Mouse (Mus musculus) embryonic facial prominence, embryonic 11.5 days (tissue): Measurements from ENCODE around the gene Rnf115. TPM values are rescaled to one million over a fixed set of nuclear protein-coding genes. Genes with fewer than 3 reads are reported as not detected.
A peak's percentile ranks its signal among the peaks of the same experiment; 100 is the strongest.
"Not testable (repeated sequence)": the region's sequence is repeated elsewhere in the genome, so short reads cannot be mapped to it uniquely, and the experiment has no call there.

Experiments
- ATAC-seq: fragments of 200-750 bp; cut with Nextera tagmentation; replicated peaks from 2 replicates; pipeline ENCODE4 v1.8.0; 2017; ENCODE audit warnings: low read depth; ENCODE audit not compliant: insufficient number of reproducible peaks, low FRiP score, low TSS enrichment
- DNase-seq: peaks from one replicate; pipeline ENCODE4 v3.0.0-alpha.2; 2015; ENCODE audit warnings: low spot score
- H3K27ac ChIP-seq: fragments of 300-500 bp; sonication (generic); replicated peaks from 2 replicates; pipeline ENCODE4 v1.5.1; 2014; ENCODE audit warnings: mild to moderate bottlenecking, low read depth, low read length, control low read depth
- H3K27me3 ChIP-seq: fragments of 300-500 bp; sonication (generic); 2 replicates; pipeline ENCODE4 v1.6.1; 2014; ENCODE audit warnings: mild to moderate bottlenecking, low read length, moderate library complexity, mixed read lengths; ENCODE audit not compliant: control insufficient read depth, insufficient read depth
- H3K36me3 ChIP-seq: fragments of 300-500 bp; sonication (generic); replicated peaks from 2 replicates; pipeline ENCODE4 v1.6.1; 2014; ENCODE audit warnings: low read depth, mild to moderate bottlenecking, low read length, moderate library complexity, mixed read lengths; ENCODE audit not compliant: control insufficient read depth, insufficient read depth
- H3K4me1 ChIP-seq: fragments of 300-500 bp; sonication (generic); 2 replicates; pipeline ENCODE4 v1.6.1; 2014; ENCODE audit warnings: low read length, mixed read lengths; ENCODE audit not compliant: control insufficient read depth, insufficient read depth
- H3K4me2 ChIP-seq: fragments of 300-500 bp; sonication (generic); 2 replicates; pipeline ENCODE4 v1.6.1; 2014; ENCODE audit warnings: low read depth, mild to moderate bottlenecking, control low read depth, low read length, moderate library complexity
- H3K4me3 ChIP-seq: fragments of 300-500 bp; sonication (generic); 2 replicates; pipeline ENCODE4 v1.5.1; 2014; ENCODE audit warnings: low read depth, low read length, control low read depth
- H3K9ac ChIP-seq: fragments of 300-500 bp; sonication (generic); replicated peaks from 2 replicates; pipeline ENCODE4 v1.6.1; 2014; ENCODE audit warnings: mild to moderate bottlenecking, control low read depth, low read length
- H3K9me3 ChIP-seq: fragments of 300-500 bp; sonication (generic); replicated peaks from 2 replicates; pipeline ENCODE4 v1.6.1; 2016; ENCODE audit warnings: mild to moderate bottlenecking, low read length, inconsistent platforms, mixed read lengths; ENCODE audit not compliant: control insufficient read depth
- WGBS: fragments of 180-500 bp; shearing (Covaris S2); extraction: QIAGEN DNeasy Blood & Tissue Kit; methylation state at CpG from one replicate; pipeline ENCODE4 v1.1.7; 2014; 5-methylcytosine and 5-hydroxymethylcytosine counted together
- polyA plus RNA-seq: library from polyadenylated mRNA; unstranded; fragments of >200 nt; fragmentation: Nextera tagmentation; extraction: Ambion mirVana; gene quantifications from 2 replicates; pipeline ENCODE4 v1.2.1, GENCODE M21; 2014

The Rnf115 gene
- 82.3 and 85.1 TPM in 2 replicates for polyA plus RNA-seq

DNA sequence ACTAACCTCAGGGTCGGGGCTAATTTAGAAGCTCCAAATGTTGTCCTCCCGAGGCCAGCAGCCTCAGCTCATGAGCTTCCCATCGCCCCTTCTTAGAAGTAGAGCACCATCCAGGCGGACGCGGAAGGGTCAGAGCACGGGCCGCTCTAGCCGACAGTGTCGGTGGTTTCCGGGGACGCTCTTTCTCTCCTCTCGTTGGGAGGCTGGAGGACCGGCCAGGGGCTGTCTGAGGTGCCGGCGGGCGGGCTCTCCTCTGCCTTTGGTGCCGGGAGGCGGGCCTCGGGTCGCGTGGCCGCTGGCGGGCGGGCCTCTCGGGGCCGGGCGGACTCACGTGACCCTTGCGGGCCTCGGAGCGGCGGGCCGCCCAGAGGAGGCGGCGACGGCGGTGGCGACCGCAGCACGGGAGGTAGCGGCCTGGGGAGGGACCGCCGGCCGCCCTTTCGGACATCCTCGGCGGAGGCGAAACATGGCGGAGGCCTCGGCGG lies at the start of gene Rnf115, which contains the start of gene Polr3c:
TSS of gene Rnf115 (plus strand) at position 322 of the 485 bp plus-strand sequence.
TSS of gene Polr3c (minus strand) at position 286 of the 485 bp plus-strand sequence.
- peak within 1 kb of the TSS; percentile 68 for H3K9ac ChIP-seq
- DNase-seq: peak; percentile 95
- no peaks in the 10 kb centered on the region for H3K9me3 ChIP-seq
- no peaks in the 10 kb centered on the region for H3K27me3 ChIP-seq
- no peaks in the 10 kb centered on the region for H3K4me1 ChIP-seq
- ATAC-seq: peak; percentile 98
- H3K4me3 ChIP-seq: peak within 1 kb of the TSS; percentile 93
- H3K4me2 ChIP-seq: peak within 1 kb of the TSS; percentile 47
- H3K27ac ChIP-seq: peak within 1 kb of the TSS; percentile 70
- 1% methylated on average over 49 of the region's 52 CpGs for WGBS
- peaks cover 1% of the 10 kb centered on the region for H3K36me3 ChIP-seq

DNA sequence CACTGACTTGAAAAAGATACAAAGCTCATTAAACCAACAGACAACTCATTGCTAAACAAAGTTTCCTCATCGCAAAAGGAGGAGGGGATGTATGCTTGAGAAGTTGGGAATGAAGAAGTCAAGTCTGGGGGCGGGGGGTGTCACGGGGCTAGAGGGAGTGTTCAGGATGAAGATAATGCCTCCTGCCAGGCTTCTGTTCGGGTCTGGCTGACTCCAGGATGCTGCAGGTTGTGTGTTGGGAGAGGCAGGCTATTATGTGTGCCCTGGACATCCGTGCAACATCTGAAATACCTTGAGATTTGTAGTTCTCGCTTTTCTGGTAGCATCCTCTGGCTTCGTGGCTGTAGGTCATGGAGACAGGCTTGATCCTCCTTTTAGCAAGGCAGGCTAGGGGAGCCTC lies 49.0 kb upstream of the Rnf115 start:
- Histone ChIP-seq H3K9me3 (no peaks in the 10 kb centered on the region), H3K27me3 (no peaks in the 10 kb centered on the region; the same call in 1 of the 2 replicates), H3K27ac (no peak overlapping the region), H3K9ac (no peak overlapping the region), H3K4me3 (no peak overlapping the region), H3K4me2 (no peak overlapping the region), H3K36me3 (no peaks in the 10 kb centered on the region), H3K4me1 (no peaks in the 10 kb centered on the region)
- DNase-seq (no peak), ATAC-seq (no peak)
- WGBS: 66% methylated on average over 7 of the region's 7 CpGs

DNA sequence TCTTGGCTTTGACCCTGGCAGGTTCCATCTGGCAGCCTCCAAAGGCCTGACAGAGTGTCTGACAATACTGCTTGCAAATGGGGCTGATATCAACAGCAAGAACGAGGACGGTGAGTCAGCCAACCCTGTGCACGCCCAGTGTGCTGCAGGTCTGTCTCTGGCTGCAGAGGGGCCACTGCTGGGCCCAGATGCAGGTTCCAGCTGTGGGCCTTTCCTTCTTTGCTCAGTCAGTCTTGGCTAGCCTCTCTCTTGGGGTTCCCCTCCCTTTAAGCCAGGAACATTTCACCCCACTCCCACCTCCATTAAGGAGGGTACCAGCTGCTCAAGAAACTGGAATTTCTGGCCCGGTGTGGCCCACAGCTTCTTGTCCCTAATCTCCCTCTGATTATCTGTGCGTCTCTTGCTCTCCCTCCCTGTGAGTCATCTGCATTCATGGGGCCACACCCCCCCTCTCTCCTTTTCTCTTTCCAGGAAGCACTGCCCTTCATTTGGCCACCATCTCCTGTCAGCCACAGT lies 48.2 kb upstream of the Rnf115 start:
- peaks cover 4% of the 10 kb centered on the region; the same call in 1 of the 2 replicates for H3K27me3 ChIP-seq
- H3K4me3 ChIP-seq: no peak overlapping the region
- H3K9me3 ChIP-seq: no peaks in the 10 kb centered on the region
- no peak overlapping the region for H3K9ac ChIP-seq
- H3K4me1 ChIP-seq: no peaks in the 10 kb centered on the region
- WGBS: 26% methylated on average over 5 of the region's 5 CpGs
- no peaks in the 10 kb centered on the region for H3K36me3 ChIP-seq
- no peak for ATAC-seq
- DNase-seq: no peak
- H3K27ac ChIP-seq: no peak overlapping the region
- H3K4me2 ChIP-seq: no peak overlapping the region

DNA sequence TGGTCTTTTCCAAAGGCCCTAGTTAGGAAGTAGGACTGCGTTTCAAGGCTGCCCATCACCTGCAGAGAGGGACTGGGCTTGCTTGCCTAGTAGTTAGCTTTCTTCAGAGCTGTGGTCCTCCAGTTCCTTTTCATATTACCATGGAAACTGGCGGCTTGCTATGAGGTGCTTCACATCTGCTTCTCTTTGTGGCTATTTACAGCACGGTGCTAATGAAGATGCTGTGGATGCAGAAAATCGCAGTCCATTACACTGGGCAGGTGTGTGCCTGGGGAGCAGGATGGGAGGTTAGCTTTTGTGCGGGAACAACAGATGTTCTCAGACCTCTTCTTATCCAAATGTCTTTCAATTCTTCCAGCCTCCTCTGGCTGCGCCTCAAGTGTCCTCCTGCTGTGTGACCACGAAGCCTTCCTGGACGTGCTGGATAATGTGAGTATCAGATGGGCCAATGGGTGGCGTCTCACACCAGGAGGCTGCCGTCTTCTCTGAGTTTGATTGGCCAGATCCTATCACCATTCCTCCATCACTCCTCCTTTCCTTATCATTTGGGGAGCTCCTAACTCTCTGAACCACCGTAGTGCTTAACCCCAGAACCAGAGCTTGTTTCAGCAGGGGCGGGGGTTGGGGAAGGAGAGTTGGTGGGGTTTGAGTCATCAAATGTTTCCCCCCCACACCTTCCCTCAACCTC lies 47.1 kb upstream of the Rnf115 start:
- Histone ChIP-seq H3K4me3 (no peak overlapping the region), H3K4me1 (no peaks in the 10 kb centered on the region), H3K27ac (no peak overlapping the region), H3K9me3 (no peaks in the 10 kb centered on the region), H3K36me3 (no peaks in the 10 kb centered on the region), H3K4me2 (no peak overlapping the region), H3K27me3 (peaks cover 5% of the 10 kb centered on the region; the same call in 1 of the 2 replicates), H3K9ac (no peak overlapping the region)
- DNase-seq (no peak), ATAC-seq (no peak)
- 16% methylated on average over 12 of the region's 12 CpGs for WGBS

DNA sequence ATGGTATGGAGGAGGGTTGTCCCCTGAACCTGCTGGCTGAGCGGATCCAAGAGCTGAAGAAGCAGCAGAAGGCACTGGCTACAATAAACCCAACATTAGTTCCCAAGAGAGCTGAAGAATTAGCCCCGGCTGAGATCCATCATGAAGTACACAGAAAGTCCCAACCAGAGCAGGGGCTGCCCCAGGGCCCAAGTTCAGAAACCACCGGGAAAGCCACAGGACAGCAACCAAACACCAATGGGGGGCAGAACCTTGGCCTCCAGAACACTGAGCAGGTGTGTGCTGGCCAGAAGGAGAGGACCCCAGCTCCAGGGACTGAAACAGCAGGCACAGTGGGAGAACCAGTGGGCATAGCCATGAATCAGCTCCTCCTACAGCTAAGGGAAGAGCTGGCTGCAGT lies 44.0 kb upstream of the Rnf115 start:
- H3K27ac ChIP-seq: no peak overlapping the region
- no peaks in the 10 kb centered on the region for H3K4me1 ChIP-seq
- no peaks in the 10 kb centered on the region for H3K36me3 ChIP-seq
- no peak overlapping the region for H3K4me3 ChIP-seq
- DNase-seq (no peak), ATAC-seq (no peak)
- H3K9ac ChIP-seq: no peak overlapping the region
- no peaks in the 10 kb centered on the region for H3K9me3 ChIP-seq
- 83% methylated on average over 3 of the region's 3 CpGs for WGBS
- H3K27me3 ChIP-seq: peaks cover 5% of the 10 kb centered on the region; the same call in 1 of the 2 replicates
- H3K4me2 ChIP-seq: no peak overlapping the region

DNA sequence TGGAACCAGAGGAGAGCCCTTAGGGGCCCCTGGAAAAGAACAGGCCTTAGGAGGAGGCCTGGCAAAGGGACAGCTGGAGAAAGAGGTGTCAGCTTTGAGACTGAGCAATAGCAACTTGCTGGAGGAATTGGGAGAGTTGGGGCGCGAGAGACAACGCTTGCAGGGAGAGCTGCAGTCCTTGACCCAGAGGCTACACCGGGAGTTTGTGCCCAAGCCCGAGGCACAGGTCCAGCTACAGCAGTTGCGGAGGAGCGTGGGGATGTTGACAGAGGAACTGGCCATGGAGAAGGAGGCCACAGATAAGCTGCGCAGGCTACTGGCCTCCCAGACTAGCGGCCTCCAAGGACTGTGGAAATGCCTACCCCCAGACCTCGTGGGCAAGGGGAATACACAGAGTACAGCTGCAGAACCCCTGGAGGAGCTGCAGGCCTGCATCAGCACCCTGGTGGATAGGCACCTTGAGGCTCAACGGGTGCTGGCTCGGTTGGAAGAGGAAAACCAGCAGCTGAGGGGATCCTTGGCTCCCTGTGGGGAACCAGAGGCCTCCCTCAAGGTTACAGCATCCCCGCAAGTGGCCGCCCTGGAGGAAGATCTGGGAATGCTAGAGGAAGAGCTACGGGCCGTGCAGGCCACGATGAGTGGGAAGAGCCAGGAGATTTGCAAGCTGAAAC lies 43.2 kb upstream of the Rnf115 start:
- H3K9ac ChIP-seq: no peak overlapping the region
- 52% methylated on average over 17 of the region's 17 CpGs for WGBS
- H3K27ac ChIP-seq: no peak overlapping the region
- peak overlapping the region; percentile 30; the same call in 1 of the 2 replicates for H3K4me2 ChIP-seq
- no peaks in the 10 kb centered on the region for H3K36me3 ChIP-seq
- ATAC-seq: no peak
- H3K27me3 ChIP-seq: peaks cover 5% of the 10 kb centered on the region; the same call in 1 of the 2 replicates
- H3K9me3 ChIP-seq: no peaks in the 10 kb centered on the region
- DNase-seq: no peak
- peak overlapping the region; percentile 14; the same call in 1 of the 2 replicates for H3K4me3 ChIP-seq
- no peaks in the 10 kb centered on the region for H3K4me1 ChIP-seq

DNA sequence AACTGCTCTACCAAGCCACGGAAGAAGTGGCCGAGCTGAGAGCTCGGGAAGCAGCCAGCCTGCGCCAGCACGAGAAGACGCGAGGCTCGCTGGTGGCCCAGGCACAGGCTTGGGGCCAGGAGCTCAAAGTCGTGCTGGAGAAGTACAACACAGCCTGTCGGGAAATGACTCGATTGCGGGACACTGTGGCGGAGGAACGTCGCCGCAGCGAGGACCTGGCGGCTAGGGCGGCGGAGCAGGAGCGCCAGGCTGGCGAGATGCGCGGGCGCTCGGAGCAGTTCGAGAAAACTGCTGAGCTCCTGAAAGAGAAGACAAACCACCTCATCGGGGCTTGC lies 42.7 kb upstream of the Rnf115 start:
- H3K4me3 ChIP-seq: peak overlapping the region; percentile 14
- peaks cover 5% of the 10 kb centered on the region; the same call in 1 of the 2 replicates for H3K27me3 ChIP-seq
- DNase-seq: no peak
- H3K4me1 ChIP-seq: no peaks in the 10 kb centered on the region
- 37% methylated on average over 28 of the region's 28 CpGs for WGBS
- H3K4me2 ChIP-seq: peak overlapping the region; percentile 30
- H3K27ac ChIP-seq: no peak overlapping the region
- no peaks in the 10 kb centered on the region for H3K9me3 ChIP-seq
- H3K9ac ChIP-seq: peak overlapping the region; percentile 19; the same call in 1 of the 2 replicates
- ATAC-seq: no peak
- H3K36me3 ChIP-seq: no peaks in the 10 kb centered on the region

DNA sequence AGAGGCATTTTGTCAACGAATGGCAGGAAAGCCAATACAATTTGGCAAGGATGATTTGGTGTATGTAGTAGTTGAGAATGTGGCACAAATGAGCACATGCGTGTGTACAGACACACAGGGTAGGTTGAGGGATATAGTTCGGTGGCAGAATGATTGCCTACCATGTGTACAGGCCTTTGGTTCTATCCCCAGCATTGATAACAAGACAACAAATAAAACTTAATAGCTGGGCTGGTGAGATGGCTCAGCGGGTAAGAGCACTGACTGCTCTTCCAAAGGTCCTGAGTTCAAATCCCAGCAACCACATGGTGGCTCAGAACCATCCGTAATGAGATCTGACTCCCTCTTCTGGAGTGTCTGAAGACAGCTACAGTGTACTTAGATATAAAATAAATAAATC lies 41.4 kb upstream of the Rnf115 start:
- H3K27ac ChIP-seq, H3K4me1 ChIP-seq, H3K4me3 ChIP-seq, H3K27me3 ChIP-seq, H3K9ac ChIP-seq, H3K9me3 ChIP-seq, H3K4me2 ChIP-seq, H3K36me3 ChIP-seq, DNase-seq, ATAC-seq: not testable (repeated sequence)
- WGBS: 88% methylated on average over 5 of the region's 5 CpGs
